Mouse (Mus musculus): ENCODE measurements around the gene Apbb1ip.
A peak's percentile ranks its signal among the peaks of the same experiment; 100 is the strongest.
"Not testable (repeated sequence)": the region's sequence is repeated elsewhere in the genome, so short reads cannot be mapped to it uniquely, and the experiment has no call there.

Gene Apbb1ip

GRCm38 (mm10) chr2:22822293-22822692, 48.4 kb downstream of the Apbb1ip start:
- no peak for DNase-seq (ENCODE audit: low read depth)

- no peak for DNase-seq (ENCODE audit: low read depth)
Observed at GRCm38 (mm10) chr2:22845514-22845913, 71.6 kb downstream of the Apbb1ip start.

DNA sequence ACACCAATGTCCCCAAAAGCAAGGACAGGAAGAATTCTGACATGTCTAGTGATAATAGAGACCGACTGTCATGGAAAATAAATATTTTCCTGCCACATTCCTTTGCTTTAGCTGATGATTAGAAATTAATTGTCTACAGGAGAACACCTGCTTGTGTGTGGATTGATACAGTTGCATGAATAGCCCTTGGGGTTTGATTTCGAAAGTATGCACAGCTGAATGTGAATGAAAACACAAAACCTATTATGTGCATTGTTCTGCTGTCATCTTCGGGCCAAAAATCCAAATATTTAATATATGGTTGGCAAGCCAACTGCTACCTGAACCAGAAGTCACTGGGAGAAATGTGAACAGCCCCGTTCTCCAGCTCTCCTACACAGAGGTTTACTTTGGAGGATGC, 78.0 kb downstream of the Apbb1ip start:
- no peak for DNase-seq (ENCODE audit: low read depth)

GRCm38 (mm10) chr2:22857501-22857900, 83.6 kb downstream of the Apbb1ip start:
- no peak for DNase-seq (ENCODE audit: low read depth)

DNA sequence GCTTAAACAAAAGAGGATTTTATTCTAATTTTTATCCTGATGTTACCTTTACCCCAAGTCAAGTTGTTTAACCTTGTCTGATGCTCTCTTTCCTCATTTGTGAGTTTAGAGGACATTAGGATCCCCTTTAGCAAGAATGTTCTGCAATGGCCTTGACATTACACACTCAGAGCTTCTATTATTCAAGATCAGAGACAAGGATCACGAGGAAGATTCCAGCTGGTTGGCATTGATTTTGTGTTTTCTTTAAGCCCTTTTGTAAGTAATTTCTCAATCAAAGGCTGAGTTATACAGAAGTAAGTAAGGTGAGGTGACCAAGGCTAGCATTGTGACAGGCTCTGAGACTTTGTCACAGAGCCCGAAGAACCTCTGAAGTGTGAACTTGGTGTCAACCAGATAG, 88.3 kb downstream of the Apbb1ip start:
- DNase-seq (ENCODE audit: low read depth) = no peak

GRCm38 (mm10) chr2:22864394-22865037, 90.6 kb downstream of the Apbb1ip start:
- peak; percentile 48 for DNase-seq (ENCODE audit: low read depth)

DNA sequence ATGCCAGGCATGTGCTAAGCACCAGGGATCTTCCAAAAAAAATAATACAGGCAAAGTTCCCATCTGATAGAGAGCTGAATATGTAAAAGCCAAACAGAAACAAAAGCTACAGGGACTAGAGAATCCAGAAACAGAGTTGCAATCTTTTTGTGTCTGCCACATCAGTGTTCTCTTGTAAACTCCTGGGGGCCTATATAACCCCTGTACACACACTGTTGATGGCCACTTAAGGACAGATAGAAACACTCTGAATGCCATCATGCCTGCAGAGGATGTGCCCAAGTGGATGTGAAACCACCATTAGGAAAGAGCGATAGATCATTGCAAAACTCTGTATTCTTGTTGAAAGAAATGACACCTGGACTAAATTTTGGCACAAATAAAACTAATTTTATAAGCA, 91.9 kb downstream of the Apbb1ip start:
- no peak for DNase-seq (ENCODE audit: low read depth)

DNA sequence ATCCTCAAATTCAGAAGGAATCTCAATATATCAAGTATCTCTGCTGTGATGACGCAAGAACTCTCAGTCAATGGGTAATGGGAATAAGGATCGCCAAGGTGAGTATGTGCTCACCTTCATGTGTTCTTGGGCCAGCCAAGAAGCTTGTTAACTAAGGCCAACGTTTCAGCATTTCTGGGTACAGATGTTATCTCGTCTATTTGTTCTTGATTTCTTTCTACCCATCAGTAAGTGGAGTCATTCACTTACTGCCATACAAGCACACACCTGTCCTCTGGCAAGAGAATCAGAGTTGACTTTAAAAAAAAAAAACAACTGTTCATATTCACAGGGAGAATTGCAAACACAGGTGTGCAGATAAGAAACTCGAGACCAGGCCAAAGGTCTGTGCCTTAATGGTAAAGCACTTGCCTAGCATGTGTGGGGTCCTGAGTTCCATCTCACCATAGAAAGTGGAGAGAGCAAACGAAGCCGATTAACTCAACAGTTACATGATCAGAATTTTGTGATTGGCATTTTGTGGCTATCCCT, 93.1 kb downstream of the Apbb1ip start:
- DNase-seq (ENCODE audit: low read depth) = no peak

DNA sequence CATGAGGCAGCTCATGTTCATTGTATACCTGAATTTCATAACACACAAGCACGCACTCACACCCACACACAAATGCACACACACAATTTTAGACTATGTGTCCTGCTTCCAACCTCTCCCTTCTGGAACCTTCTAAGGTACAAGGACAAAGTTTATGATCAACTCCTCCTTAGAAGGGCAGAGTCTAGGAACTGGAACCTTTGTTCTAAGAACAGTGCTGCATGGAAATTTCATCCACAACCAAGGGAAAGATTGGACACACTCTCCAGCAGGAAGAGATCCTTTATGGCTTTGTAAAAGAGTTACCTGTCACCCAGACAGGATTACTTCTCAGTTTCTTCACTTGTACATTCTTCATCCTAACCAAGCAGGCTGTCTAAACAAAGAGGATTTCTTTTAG, 99.3 kb downstream of the Apbb1ip start:
- no peak for DNase-seq (ENCODE audit: low read depth)

DNA sequence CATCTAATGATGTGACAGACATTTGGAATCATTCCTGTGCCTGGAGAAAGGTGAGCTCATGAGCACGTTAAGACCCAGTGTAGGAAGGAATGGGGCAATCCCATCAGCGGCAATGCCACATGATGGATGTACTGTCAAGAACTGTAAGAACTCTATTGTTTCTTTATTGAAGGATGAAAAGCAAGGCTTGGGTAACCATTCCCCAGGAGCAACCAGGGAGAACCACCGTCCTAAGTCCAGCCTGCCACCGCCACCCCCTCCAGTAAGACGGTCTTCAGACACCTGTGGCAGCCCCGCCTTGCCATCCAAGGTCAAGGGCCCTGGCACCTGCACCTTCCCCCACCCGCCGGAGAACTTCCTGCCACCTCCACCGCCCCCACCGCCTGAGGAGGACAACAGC, 100.7 kb downstream of the Apbb1ip start:
- no peak for DNase-seq (ENCODE audit: low read depth)

- DNase-seq (ENCODE audit: low read depth) = no peak
Observed at GRCm38 (mm10) chr2:22876614-22877013, 102.7 kb downstream of the Apbb1ip start.

GRCm38 (mm10) chr2:22878781-22879180, 104.9 kb downstream of the Apbb1ip start:
- no peak for DNase-seq (ENCODE audit: low read depth)

- DNase-seq (ENCODE audit: low read depth) = not testable (repeated sequence)
Observed at GRCm38 (mm10) chr2:22880726-22881125, 106.8 kb downstream of the Apbb1ip start.

DNA sequence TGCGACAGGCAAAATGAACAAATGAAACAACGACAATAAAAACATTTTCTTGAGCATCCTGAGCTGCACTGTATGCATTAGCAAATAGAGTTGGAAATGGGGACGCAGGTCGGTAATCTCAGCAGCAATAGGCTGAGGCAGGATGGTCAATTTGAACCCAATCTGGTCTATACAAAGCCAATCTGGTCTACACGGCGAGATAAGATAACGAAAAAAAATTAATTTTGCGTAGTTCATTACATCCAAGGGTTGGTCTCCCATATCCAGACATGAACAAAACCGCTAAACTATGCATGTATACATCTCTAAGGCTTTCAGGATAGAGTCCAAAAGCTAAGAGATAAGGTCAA, 121.0 kb downstream of the Apbb1ip start:
- DNase-seq (ENCODE audit: low read depth) = no peak

- DNase-seq (ENCODE audit: low read depth) = peak; percentile 88
Observed at GRCm38 (mm10) chr2:22895282-22896273, 121.7 kb downstream of the Apbb1ip start, which contains the start of gene Pdss1. Gene Pdss1, plus strand, starts transcription at chr2:22895522.

GRCm38 (mm10) chr2:22903947-22904346, 130.1 kb downstream of the Apbb1ip start:
- no peak for DNase-seq (ENCODE audit: low read depth)

DNA sequence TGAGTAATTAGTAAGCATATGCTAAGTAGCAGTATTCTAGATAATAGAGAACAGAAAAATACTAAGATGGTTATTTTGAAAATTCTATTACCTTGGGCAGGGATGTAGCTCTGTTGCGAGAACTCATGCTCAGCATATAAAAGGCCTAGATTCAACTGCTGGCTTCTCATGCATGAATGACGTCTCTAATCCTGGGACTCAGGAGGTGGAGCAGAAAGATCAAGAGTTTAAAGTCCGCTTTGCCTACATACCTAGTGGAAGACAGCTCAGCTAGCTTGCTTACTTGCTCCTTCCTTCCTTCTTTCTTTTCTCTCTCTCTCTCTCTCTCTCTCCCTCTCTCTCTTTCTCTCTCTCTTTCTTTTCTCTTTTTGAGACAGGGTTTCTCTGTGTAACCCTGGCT, 140.5 kb downstream of the Apbb1ip start:
- no peak for DNase-seq (ENCODE audit: low read depth)

DNA sequence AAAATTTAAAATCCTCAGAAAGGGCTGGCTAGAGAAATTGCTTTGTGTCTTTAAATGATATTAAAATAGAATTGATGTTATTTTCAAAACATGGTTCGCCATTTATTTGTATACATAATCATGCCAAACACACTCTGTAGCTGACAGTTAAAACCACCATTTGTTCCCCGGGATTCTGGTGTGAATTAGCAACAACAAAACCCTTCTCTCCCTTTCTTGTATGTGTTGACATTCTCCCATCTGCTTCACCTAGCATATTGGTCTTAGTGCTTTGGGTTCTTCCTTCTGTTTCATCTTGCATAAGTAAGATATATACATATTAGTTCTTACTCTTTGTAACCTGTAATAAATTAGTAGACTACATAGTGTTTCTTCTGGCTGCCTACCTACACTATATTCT, 144.8 kb downstream of the Apbb1ip start:
- no peak for DNase-seq (ENCODE audit: low read depth)
